Mouse (Mus musculus) olfactory bulb, adult 2 months (tissue): ENCODE measurements around the gene Ripk4.

Source experiments
- CTCF ChIP-seq: fragments of 200-500 bp; IDR thresholded peaks from 2 replicates; pipeline ENCODE4 v1.5.1; 2012; ENCODE audit warnings: low read depth, mild to moderate bottlenecking, low read length, moderate library complexity; ENCODE audit not compliant: insufficient read depth
- POLR2A ChIP-seq: fragments of 200-500 bp; IDR thresholded peaks from 2 replicates; pipeline ENCODE4 v1.6.1; 2012; ENCODE audit warnings: mild to moderate bottlenecking, low read depth, low read length, moderate library complexity; ENCODE audit not compliant: insufficient read depth

- TF ChIP-seq CTCF (no peak), POLR2A (no peak)
Observed at GRCm38 (mm10) chr16:97748421-97748820, 15.2 kb downstream of the Ripk4 start.
